Mouse (Mus musculus) splenic B cell, adult 2 months (primary cell): ENCODE measurements around the gene Ncam2.
"Not testable (repeated sequence)": the region's sequence is repeated elsewhere in the genome, so short reads cannot be mapped to it uniquely, and the experiment has no call there.

Experiments
- DNase-seq: peaks from one replicate; pipeline ENCODE4 v3.0.0-alpha.2; 2011; ENCODE audit warnings: low read depth, low spot score
- H3K27me3 ChIP-seq: 2 replicates; pipeline ENCODE4 v1.6.1; 2012; ENCODE audit warnings: mild to moderate bottlenecking, low read length, moderate library complexity, mixed read lengths; ENCODE audit not compliant: control insufficient read depth, poor library complexity, insufficient read depth, severe bottlenecking
- H3K36me3 ChIP-seq: 2 replicates; pipeline ENCODE4 v1.6.1; 2012; ENCODE audit warnings: mild to moderate bottlenecking, low read length, moderate library complexity, mixed read lengths; ENCODE audit not compliant: control insufficient read depth, poor library complexity, insufficient read depth, severe bottlenecking

The Ncam2 gene

GRCm38 (mm10) chr16:81437091-81437867 is 236.8 kb downstream of the Ncam2 start:
- DNase-seq = peak; percentile 14
- Histone ChIP-seq H3K27me3 (no peaks in the 10 kb centered on the region), H3K36me3 (no peaks in the 10 kb centered on the region)

GRCm38 (mm10) chr16:81437868-81438249 is 237.4 kb downstream of the Ncam2 start:
- no peaks in the 10 kb centered on the region for H3K27me3 ChIP-seq
- no peaks in the 10 kb centered on the region for H3K36me3 ChIP-seq
- no peak for DNase-seq

GRCm38 (mm10) chr16:81450851-81451250 is 250.4 kb downstream of the Ncam2 start:
- H3K27me3 ChIP-seq = no peaks in the 10 kb centered on the region
- H3K36me3 ChIP-seq = no peaks in the 10 kb centered on the region
- no peak for DNase-seq

GRCm38 (mm10) chr16:81452988-81453387 is 252.5 kb downstream of the Ncam2 start:
- no peaks in the 10 kb centered on the region for H3K36me3 ChIP-seq
- DNase-seq = no peak
- no peaks in the 10 kb centered on the region for H3K27me3 ChIP-seq

- Histone ChIP-seq H3K36me3 (no peaks in the 10 kb centered on the region), H3K27me3 (no peaks in the 10 kb centered on the region)
- DNase-seq = no peak
These were observed 254.0 kb downstream of the Ncam2 start for GRCm38 (mm10) chr16:81454472-81454871.

- DNase-seq, H3K36me3 ChIP-seq, H3K27me3 ChIP-seq: not testable (repeated sequence)
These were observed 262.2 kb downstream of the Ncam2 start for GRCm38 (mm10) chr16:81462731-81463130.

- no peak for DNase-seq
- no peaks in the 10 kb centered on the region for H3K36me3 ChIP-seq
- no peaks in the 10 kb centered on the region for H3K27me3 ChIP-seq
These were observed 272.4 kb downstream of the Ncam2 start for GRCm38 (mm10) chr16:81472925-81473324.

GRCm38 (mm10) chr16:81481058-81481457 is 280.6 kb downstream of the Ncam2 start:
- Histone ChIP-seq H3K27me3 (no peaks in the 10 kb centered on the region), H3K36me3 (no peaks in the 10 kb centered on the region)
- no peak for DNase-seq

- Histone ChIP-seq H3K36me3 (no peaks in the 10 kb centered on the region), H3K27me3 (no peaks in the 10 kb centered on the region)
- no peak for DNase-seq
These were observed 295.6 kb downstream of the Ncam2 start for GRCm38 (mm10) chr16:81496111-81496510.

- Histone ChIP-seq H3K27me3 (no peaks in the 10 kb centered on the region), H3K36me3 (no peaks in the 10 kb centered on the region)
- no peak for DNase-seq
These were observed 302.1 kb downstream of the Ncam2 start for GRCm38 (mm10) chr16:81502578-81502977.

GRCm38 (mm10) chr16:81536230-81536629 is 335.7 kb downstream of the Ncam2 start:
- no peak for DNase-seq
- H3K27me3 ChIP-seq = no peaks in the 10 kb centered on the region
- H3K36me3 ChIP-seq = no peaks in the 10 kb centered on the region

GRCm38 (mm10) chr16:81587565-81588107 is 387.1 kb downstream of the Ncam2 start:
- Histone ChIP-seq H3K36me3 (no peaks in the 10 kb centered on the region), H3K27me3 (no peaks in the 10 kb centered on the region)
- DNase-seq = no peak

- Histone ChIP-seq H3K27me3 (no peaks in the 10 kb centered on the region), H3K36me3 (no peaks in the 10 kb centered on the region)
- no peak for DNase-seq
These were observed 422.8 kb downstream of the Ncam2 start for GRCm38 (mm10) chr16:81623276-81623675.

- H3K27me3 ChIP-seq = no peaks in the 10 kb centered on the region
- no peaks in the 10 kb centered on the region for H3K36me3 ChIP-seq
- no peak for DNase-seq
These were observed 423.3 kb downstream of the Ncam2 start for GRCm38 (mm10) chr16:81623776-81624175.

GRCm38 (mm10) chr16:81650286-81650685 is 449.8 kb downstream of the Ncam2 start:
- no peaks in the 10 kb centered on the region for H3K27me3 ChIP-seq
- no peak for DNase-seq
- no peaks in the 10 kb centered on the region for H3K36me3 ChIP-seq

- DNase-seq = no peak
- Histone ChIP-seq H3K36me3 (no peaks in the 10 kb centered on the region), H3K27me3 (no peaks in the 10 kb centered on the region)
These were observed 451.1 kb downstream of the Ncam2 start for GRCm38 (mm10) chr16:81651550-81651949.
